Mouse (Mus musculus) regulatory T cell (primary cell): ENCODE measurements around the gene Smurf1.

Experiments used
- in situ Hi-C: fragments of 300-600 bp; cut with MboI, MseI; formaldehyde crosslinking; loops from one replicate; pipeline ENCODE4 v1.15.1; 2025; ENCODE audit warnings: high pct_unique_total_duplicates

Smurf1 gene

DNA sequence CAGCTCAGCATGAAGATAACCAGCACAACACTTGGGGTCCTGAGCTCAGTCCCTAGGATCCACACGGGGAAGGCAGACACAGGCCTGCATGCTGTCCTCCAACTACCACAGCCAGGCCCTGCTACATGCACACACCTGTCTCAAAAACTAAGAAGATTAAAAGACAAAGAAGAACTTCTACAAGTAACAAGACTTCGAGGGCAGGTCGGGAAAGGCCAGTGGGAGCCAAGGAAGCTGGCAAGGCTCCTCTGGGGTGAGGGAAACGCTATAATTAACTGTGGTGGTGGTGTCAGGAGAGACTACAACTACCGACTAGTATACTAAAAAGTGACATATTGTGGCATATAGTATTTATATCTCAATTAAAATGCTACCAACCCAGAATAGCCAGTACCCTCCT is 49.8 kb downstream of the Smurf1 start:
- in situ Hi-C loops = no loop called here

DNA sequence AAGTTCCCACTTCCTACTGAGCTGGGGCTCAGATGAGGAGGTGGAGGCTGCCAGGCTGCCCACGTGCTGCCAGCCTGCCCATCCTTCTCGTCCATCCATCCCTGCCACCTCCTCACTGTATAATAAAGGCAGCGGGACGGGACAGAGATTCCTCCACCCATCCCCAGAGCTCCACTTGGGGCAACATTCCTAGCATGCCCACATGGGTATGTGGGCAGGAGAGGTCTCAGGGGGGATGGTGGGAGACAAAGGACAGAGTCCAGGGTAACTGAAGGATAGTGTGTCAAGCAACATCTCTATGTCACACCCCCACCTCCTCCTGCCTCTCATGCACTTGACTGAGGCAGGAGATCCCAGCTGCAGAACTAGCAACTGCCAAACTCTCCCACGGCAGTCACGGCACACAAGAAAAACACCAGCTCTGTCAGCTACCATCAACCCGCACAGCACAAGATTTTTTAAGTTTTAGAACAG is 51.2 kb downstream of the Smurf1 start:
- in situ Hi-C loops = no loop called here

DNA sequence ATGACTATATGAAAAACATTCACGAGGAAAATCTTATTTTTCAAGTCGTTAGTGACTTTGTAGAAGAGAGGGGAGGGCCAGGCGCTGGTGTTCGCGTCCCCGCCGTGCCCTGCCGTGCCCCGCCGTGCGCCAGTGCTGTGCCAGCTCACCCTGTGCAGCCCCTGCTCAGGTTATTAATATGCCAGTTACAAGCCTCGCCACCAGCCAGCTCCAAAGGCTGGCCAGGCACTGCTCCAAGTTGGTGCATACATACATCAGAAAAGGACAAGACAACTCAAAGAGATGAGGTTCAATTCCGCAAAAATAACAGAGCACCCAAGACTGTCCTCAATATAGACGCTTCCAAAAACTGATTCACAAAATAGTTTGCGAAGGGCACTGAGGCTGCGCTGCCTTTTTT is 51.7 kb downstream of the Smurf1 start:
- in situ Hi-C loops = no loop called here

DNA sequence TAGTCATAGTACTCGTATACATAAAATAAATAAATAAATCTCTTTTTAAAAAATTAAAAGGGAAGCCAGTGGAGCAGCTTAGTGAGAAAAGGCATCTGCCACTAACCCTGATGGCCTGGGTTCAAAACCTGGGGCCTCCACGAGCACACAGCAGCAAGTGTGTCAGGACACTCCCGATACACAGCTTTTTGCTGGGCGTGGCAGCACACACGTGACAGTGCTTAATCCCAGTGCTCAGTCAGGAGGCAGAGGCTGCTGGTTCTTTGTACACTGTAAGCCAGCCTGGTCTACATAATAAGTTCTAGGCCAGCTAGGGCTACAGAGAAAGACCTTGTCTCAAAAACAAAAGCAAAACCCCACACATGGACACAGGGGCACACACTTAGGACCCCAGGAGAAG is 52.3 kb downstream of the Smurf1 start:
- in situ Hi-C loops = no loop called here

DNA sequence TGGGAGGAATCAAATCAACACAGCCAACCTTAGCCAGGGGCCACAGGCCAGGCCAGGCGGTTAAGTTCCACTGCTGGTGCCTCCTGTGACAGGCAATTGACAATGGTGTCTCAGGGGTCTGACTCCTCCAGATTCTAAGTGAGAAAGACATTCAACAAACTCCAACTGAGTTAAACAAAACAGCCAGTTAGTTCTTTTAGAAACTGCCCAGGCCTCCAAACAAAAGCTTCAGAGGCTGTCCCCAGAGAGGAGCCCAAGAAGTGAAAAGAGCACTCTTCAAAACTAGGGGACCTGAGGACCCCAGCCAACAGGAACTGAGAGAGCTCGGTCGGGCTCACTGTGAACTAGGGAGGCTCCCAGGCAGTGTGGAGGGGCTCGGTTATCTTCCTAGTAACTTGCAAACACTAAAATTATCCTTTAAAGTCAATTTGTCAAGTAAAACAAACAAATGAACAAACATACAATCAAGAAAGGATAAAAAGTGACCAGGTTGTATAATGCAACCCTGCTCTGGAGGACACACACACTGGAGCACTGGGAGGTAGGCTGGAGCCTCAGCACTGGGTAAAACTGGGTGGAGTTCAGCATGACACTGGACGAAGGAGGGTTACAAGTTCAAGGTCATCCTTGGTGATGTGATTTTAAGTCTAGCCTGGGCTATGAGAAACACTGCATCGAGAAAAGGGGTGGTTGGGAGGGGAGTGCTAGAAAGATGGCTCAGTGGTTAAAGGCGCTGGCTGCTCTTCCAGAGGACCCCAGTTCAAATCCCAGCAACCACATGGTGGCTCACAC is 52.9 kb downstream of the Smurf1 start:
- in situ Hi-C loops = no loop called here

- in situ Hi-C loops = no loop called here
Observed at GRCm38 (mm10) chr5:144909521-144909920, 56.1 kb downstream of the Smurf1 start.

DNA sequence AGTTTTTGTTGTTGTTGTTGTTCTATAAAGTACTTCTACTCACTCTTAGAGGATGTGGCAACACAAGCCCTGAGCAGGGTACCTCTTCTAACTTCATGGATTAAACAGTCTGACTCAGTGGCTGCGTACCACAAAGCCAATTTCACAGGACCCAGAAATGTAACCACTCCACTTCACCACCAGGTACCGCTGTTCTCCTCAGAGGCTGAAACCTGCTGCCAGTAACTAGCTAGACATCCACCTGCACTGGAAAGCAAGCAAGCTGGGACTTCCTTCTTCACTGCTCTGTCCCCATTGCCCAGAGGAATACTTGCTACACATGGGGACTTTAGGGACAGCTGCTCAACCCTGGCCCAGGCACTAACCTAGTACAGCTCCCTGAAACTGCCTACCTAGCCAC is 58.1 kb downstream of the Smurf1 start:
- in situ Hi-C loops = no loop called here

DNA sequence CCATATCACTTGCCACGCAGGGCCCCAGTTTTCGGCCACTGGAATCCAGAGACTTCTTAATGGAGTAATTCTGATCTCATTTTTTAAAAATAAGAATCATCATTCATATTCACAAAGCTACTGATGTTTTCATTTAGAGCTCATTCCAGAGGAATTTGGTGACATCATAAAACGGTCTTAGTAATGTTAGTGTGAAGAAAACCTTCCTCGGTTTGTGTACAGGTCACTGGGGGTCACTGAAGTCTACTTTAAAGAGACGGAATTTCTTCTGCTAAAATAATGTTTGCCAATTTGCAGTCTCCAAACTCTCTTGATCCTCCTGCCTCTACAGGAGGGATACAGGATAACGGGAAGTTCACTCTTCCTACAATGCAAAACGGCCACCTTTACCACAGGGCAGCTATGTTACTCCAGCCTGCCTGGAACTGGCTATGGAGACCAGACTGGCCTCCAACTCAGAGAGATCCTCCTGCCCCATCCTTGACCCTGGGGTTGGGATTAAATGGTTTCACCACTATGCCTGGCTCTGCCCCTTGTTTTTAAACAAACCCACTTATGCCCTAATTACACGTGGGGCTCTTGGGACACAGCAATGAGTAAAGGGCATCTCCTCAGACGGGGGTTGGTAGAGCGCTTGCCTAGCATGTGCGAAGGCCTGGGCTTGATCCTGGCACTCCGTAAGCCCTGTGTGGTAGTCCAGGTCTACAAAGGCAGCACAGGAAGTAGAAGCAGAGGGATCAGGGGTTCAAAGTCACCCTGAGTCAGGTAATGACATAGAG is 61.1 kb downstream of the Smurf1 start:
- in situ Hi-C loops = no loop called here

GRCm38 (mm10) chr5:144901791-144902190 is 63.9 kb downstream of the Smurf1 start:
- in situ Hi-C loops = no loop called here

DNA sequence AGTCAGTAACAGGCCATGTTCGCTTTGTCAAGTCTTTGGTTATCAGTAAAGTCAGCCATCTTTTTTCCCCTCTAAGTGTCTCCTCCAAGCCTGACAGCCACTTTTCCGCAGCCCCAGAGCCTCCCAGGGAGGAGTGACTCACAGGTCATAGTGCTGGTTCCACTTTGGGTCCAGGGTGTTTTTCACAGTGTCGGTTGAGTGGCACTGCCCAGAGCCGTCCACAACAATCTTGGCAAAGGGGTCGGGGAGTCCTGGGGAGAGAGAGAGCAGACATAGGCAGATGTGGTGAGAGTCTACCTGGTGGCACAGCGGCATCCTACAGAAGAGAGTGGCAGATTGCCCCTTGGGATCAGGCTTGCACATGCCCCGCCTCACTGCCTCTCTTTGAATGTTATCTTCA is 64.6 kb downstream of the Smurf1 start:
- in situ Hi-C loops = no loop called here

GRCm38 (mm10) chr5:144898448-144899052 is 67.1 kb downstream of the Smurf1 start:
- in situ Hi-C loops = no loop called here

DNA sequence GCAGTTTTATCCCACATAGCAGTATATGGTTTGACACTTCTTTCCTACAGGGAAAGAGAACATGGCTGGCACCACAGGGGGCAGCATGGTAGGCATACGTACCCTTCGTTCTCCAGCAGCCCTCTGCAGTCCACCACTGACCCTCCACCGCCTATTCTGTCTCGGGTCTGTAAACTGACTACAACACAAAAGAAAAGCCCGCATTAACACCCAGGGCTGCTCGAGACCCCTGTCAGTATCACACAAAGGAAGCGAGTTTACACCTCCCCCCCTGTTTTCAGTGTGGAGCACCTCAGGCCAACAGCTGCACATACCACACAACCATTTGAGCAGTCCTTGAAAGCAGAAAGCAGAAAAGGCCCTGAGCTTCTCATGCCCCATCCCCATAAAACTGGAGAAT is 67.8 kb downstream of the Smurf1 start:
- in situ Hi-C loops = no loop called here

- in situ Hi-C loops = loop anchor here (5.0 kb wide), 1 partner anchor 96 kb away; no protein-coding TSS in a partner anchor
Observed at GRCm38 (mm10) chr5:144891276-144891675, 74.4 kb downstream of the Smurf1 start.

DNA sequence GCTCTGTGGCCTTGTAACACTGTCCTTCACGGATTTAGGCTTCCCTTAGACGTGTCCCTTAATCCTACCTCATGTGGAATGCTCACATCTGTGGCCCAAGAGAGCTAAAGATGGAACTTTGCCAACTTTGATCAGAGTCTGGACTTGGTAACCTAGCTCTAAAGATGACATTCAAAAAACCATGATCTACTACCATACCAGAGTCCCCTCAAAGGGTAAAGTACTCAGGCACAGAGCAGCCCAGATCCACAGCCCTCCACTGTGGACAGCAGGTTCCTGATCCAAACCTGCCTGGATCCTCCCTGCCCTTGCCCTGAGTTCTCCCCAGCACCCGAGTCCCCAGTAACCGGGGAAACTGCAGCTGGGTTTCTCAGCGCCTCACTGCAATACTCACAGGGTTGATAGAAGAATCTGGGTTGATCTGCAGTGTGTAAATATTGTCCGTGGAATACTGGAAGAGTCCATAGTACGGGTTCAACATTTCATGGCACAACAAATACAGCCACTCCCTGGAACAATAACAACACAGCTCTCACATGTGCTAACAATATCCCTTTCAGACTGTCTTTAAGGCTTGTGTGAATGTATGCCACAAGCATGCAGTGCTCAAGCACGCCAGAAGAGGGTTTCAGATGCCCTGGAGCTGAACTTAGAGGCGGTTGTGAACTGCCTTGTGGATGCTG is 79.5 kb downstream of the Smurf1 start:
- in situ Hi-C loops = no loop called here

GRCm38 (mm10) chr5:144884629-144885217 is 80.9 kb downstream of the Smurf1 start:
- in situ Hi-C loops = no loop called here

DNA sequence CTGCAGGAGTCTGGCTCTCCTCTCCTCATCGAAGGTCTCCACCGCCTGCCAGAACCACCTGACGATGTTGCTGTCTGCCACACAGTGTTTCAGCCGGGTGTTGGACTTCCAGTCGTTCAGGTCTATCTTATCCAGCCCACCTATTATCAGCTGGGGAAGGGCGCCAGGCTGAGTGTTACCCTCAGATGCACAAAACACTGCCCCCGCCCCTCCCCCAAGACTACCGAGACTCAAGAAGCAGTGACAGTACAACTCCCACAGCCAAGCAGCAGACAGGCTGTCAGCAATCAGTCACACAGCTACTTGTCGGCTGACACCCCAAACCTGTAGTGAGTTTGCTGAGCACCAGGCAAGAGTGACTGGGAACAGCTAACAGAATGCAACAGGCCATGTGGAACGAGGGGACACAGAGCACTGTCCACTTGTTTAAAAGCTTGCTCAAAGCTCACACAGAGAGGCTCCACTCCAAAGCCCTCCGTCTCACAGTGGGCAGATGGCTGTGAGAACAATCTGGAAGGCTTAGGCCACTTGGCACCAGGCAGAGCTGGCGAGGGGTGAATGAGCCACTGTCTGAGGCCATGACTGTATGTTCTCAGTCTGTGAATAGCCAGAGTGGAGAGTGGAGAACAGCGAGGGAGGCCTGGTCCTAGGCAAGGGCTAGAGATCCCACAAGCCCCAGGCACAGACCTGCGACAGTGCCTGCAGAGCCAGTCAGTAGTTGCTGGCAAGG is 83.8 kb downstream of the Smurf1 start:
- in situ Hi-C loops = no loop called here

DNA sequence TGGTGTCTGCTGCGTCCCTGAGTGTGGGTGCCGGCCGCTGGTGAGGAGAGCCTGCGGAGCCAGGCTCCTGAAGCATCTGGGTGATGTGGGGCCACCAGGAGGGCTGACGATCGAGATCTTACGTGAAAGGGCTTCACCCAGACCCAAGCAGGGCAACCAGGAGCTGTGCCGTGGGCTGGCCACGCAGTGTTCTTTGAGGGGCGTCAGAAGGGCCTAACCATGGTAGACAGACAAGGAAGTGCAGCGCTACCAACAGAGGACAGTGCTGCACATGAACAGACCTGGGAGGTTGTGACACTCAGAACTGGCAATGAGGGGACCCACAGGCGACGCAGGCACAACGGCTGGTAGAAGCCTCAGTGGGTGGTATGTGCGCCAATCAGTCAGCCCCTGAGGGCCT is 88.6 kb downstream of the Smurf1 start:
- in situ Hi-C loops = loop anchor here (5.0 kb wide), 1 partner anchor 95 kb away; no protein-coding TSS in a partner anchor

GRCm38 (mm10) chr5:144875892-144876291 is 89.8 kb downstream of the Smurf1 start:
- in situ Hi-C loops = loop anchor here (5.0 kb wide), 1 partner anchor 96 kb away; no protein-coding TSS in a partner anchor

- in situ Hi-C loops = loop anchor here (5.0 kb wide), 1 partner anchor 97 kb away; no protein-coding TSS in a partner anchor
Observed at GRCm38 (mm10) chr5:144875227-144875626, 90.4 kb downstream of the Smurf1 start.

GRCm38 (mm10) chr5:144872867-144873266 is 92.8 kb downstream of the Smurf1 start:
- in situ Hi-C loops = no loop called here

DNA sequence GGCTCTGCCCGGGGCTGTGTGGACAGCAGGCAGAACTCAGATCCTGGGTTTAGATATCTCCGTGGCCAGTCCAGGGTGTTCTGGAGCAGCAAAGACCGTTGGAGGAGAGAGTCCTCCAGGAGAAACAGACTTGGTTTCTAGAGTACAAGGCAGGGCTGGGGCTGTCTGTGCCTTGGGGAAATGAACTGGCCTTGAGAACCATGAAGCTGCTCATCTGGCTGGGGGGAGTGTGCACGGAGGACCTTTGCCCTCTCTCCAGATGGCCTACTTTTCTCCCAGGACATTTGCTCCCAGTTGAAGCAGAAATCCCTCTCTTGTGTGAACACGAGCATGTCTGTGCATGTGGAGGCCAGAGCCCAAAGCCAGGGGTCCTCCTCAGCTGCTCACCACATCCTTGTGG is 93.3 kb downstream of the Smurf1 start:
- in situ Hi-C loops = no loop called here
